Mouse (Mus musculus) neutrophil, adult 59 days (primary cell): Measurements from ENCODE around the gene Defa32. TPM values are rescaled to one million over a fixed set of nuclear protein-coding genes. Genes with fewer than 3 reads are reported as not detected.

Experiments used
- total RNA-seq, 2 experiments: library from RNA; stranded (reverse); gene quantifications; 1 replicate in 1 of 2; 2 replicates in 1 of 2; pipeline ENCODE4 v1.2.4; 2023

Defa32 gene
- total RNA-seq = not detected

DNA sequence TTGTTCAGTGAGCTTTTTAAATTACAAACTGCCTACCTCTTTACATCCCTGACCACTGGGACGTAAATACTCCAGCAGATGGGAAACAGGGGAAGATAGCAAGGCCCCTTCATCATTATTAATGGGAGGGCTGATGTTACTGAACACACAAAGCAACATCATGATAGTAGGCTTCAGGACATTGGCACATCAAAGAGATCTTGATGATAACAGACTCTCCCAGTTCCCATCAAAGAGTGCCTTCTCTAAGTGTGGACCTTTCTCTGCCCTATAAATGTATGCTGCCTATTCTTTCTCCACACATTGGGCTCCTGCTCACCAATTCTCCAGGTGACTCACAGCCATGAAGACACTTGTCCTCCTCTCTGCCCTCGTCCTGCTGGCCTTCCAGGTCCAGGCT is at the start of gene Defa32:
TSS of gene Defa32 (plus strand) at position 301 of the 400 bp plus-strand sequence.

GRCm38 (mm10) chr8:21508958-21509357 is 19.9 kb upstream of the Defa32 start, which contains the start of gene Defa20:
Defa20 (plus strand) TSS chr8:21509258.

GRCm38 (mm10) chr8:21565086-21565485 is 36.3 kb downstream of the Defa32 start, which contains the start of gene Defa37:
Defa37 (plus strand) TSS chr8:21565386.

Other genes starting within 250 kb of the Defa32 start
- gene Defa27, start 213.5 kb upstream of the Defa32 start, total RNA-seq = not detected
- not detected for gene Defa29, start 202.0 kb upstream of the Defa32 start, total RNA-seq
- gene Defa2, start 150.5 kb upstream of the Defa32 start, total RNA-seq = not detected
- gene Defa33, start 137.2 kb upstream of the Defa32 start, total RNA-seq = not detected
- gene Defa36, start 101.6 kb upstream of the Defa32 start, total RNA-seq = not detected
- gene Gm7849, start 72.5 kb upstream of the Defa32 start, total RNA-seq = not detected
- gene Defa20, start 19.8 kb upstream of the Defa32 start, total RNA-seq = not detected
- gene Defa37, start 36.4 kb downstream of the Defa32 start, total RNA-seq = not detected
- not detected for gene Defa28, start 54.0 kb downstream of the Defa32 start, total RNA-seq
- gene Gm7861, start 65.5 kb downstream of the Defa32 start, total RNA-seq = not detected
- not detected for gene Defa26, start 89.2 kb downstream of the Defa32 start, total RNA-seq
- gene Defa17, start 126.7 kb downstream of the Defa32 start, total RNA-seq = not detected
- not detected for gene Defa34, start 136.8 kb downstream of the Defa32 start, total RNA-seq
- gene AY761184, start 174.6 kb downstream of the Defa32 start, total RNA-seq = not detected
- gene Defa24, start 205.5 kb downstream of the Defa32 start, total RNA-seq = not detected